Mouse (Mus musculus): ENCODE measurements at regions not wholly inside any gene's neighbourhood (a gene's known extent, or its start where the extent isn't known, plus 50 kb on each side); places are given as distances from the start of the nearest gene placed in this dataset.

GRCm38 (mm10) chr16:21318009-21318639 is 104.8 kb upstream of the Vps8 start:
- Histone ChIP-seq H3K27ac (ENCODE audit: insufficient read depth, low read length) (0 out of 2 replicates have a peak overlapping the region, but pooled peaks have one; percentile 16), H3K4me1 (ENCODE audit: control insufficient read depth, insufficient read depth, low read length) (no peaks in the 10 kb centered on the region; the same call in 1 of the 2 replicates), H3K4me3 (ENCODE audit: insufficient read depth, low read length) (no peak overlapping the region)
- no peak for TF ChIP-seq CTCF (IDR thresholded peaks at IDR 0.05; ENCODE audit: extremely low read depth, insufficient read depth, low read length)
- no peak for TF ChIP-seq POLR2A (IDR thresholded peaks at IDR 0.05; ENCODE audit: extremely low read depth, insufficient read depth, low read length)

GRCm38 (mm10) chr16:21318640-21319365 is 104.1 kb upstream of the Vps8 start:
- TF ChIP-seq POLR2A (IDR thresholded peaks at IDR 0.05; ENCODE audit: extremely low read depth, insufficient read depth, low read length), result no peak
- TF ChIP-seq CTCF (IDR thresholded peaks at IDR 0.05; ENCODE audit: extremely low read depth, insufficient read depth, low read length), result no peak
- Histone ChIP-seq H3K4me1 (ENCODE audit: control insufficient read depth, insufficient read depth, low read length) (no peaks in the 10 kb centered on the region; the same call in 1 of the 2 replicates), H3K27ac (ENCODE audit: insufficient read depth, low read length) (0 out of 2 replicates have a peak overlapping the region, but pooled peaks have one; percentile 16), H3K4me3 (ENCODE audit: insufficient read depth, low read length) (no peak overlapping the region)

GRCm38 (mm10) chr16:21320284-21320683 is 102.6 kb upstream of the Vps8 start:
- TF ChIP-seq POLR2A (IDR thresholded peaks at IDR 0.05; ENCODE audit: extremely low read depth, insufficient read depth, low read length) (no peak), CTCF (IDR thresholded peaks at IDR 0.05; ENCODE audit: extremely low read depth, insufficient read depth, low read length) (no peak)
- no peak overlapping the region for H3K4me3 ChIP-seq (ENCODE audit: insufficient read depth, low read length)
- H3K4me1 ChIP-seq (ENCODE audit: control insufficient read depth, insufficient read depth, low read length), result no peaks in the 10 kb centered on the region; the same call in 1 of the 2 replicates
- H3K27ac ChIP-seq (ENCODE audit: insufficient read depth, low read length), result no peak overlapping the region

- no peak overlapping the region for H3K4me3 ChIP-seq (ENCODE audit: insufficient read depth, low read length)
- no peaks in the 10 kb centered on the region; the same call in 1 of the 2 replicates for H3K4me1 ChIP-seq (ENCODE audit: control insufficient read depth, insufficient read depth, low read length)
- TF ChIP-seq POLR2A (IDR thresholded peaks at IDR 0.05; ENCODE audit: extremely low read depth, insufficient read depth, low read length) (no peak), CTCF (IDR thresholded peaks at IDR 0.05; ENCODE audit: extremely low read depth, insufficient read depth, low read length) (no peak)
- H3K27ac ChIP-seq (ENCODE audit: insufficient read depth, low read length), result no peak overlapping the region
Measured at GRCm38 (mm10) chr16:21321188-21322070, 101.5 kb upstream of the Vps8 start.

GRCm38 (mm10) chr16:21322437-21322836 is 100.5 kb upstream of the Vps8 start:
- H3K27ac ChIP-seq (ENCODE audit: insufficient read depth, low read length), result no peak overlapping the region
- TF ChIP-seq CTCF (IDR thresholded peaks at IDR 0.05; ENCODE audit: extremely low read depth, insufficient read depth, low read length) (no peak), POLR2A (IDR thresholded peaks at IDR 0.05; ENCODE audit: extremely low read depth, insufficient read depth, low read length) (no peak)
- no peaks in the 10 kb centered on the region; the same call in 1 of the 2 replicates for H3K4me1 ChIP-seq (ENCODE audit: control insufficient read depth, insufficient read depth, low read length)
- H3K4me3 ChIP-seq (ENCODE audit: insufficient read depth, low read length), result no peak overlapping the region

- Histone ChIP-seq H3K27ac (ENCODE audit: insufficient read depth, low read length) (no peak overlapping the region), H3K4me1 (ENCODE audit: control insufficient read depth, insufficient read depth, low read length) (no peaks in the 10 kb centered on the region), H3K4me3 (ENCODE audit: insufficient read depth, low read length) (no peak overlapping the region)
- TF ChIP-seq POLR2A (IDR thresholded peaks at IDR 0.05; ENCODE audit: extremely low read depth, insufficient read depth, low read length), result no peak
- no peak for TF ChIP-seq CTCF (IDR thresholded peaks at IDR 0.05; ENCODE audit: extremely low read depth, insufficient read depth, low read length)
Measured at GRCm38 (mm10) chr16:21323446-21324034, 99.4 kb upstream of the Vps8 start.

- no peak for TF ChIP-seq POLR2A (IDR thresholded peaks at IDR 0.05; ENCODE audit: extremely low read depth, insufficient read depth, low read length)
- TF ChIP-seq CTCF (IDR thresholded peaks at IDR 0.05; ENCODE audit: extremely low read depth, insufficient read depth, low read length), result no peak
- Histone ChIP-seq H3K4me1 (ENCODE audit: control insufficient read depth, insufficient read depth, low read length) (no peaks in the 10 kb centered on the region), H3K4me3 (ENCODE audit: insufficient read depth, low read length) (no peak overlapping the region), H3K27ac (ENCODE audit: insufficient read depth, low read length) (no peak overlapping the region)
Measured at GRCm38 (mm10) chr16:21327969-21328368, 94.9 kb upstream of the Vps8 start.

- TF ChIP-seq POLR2A (IDR thresholded peaks at IDR 0.05; ENCODE audit: extremely low read depth, insufficient read depth, low read length) (no peak), CTCF (IDR thresholded peaks at IDR 0.05; ENCODE audit: extremely low read depth, insufficient read depth, low read length) (no peak)
- Histone ChIP-seq H3K4me3 (ENCODE audit: insufficient read depth, low read length) (no peak overlapping the region), H3K4me1 (ENCODE audit: control insufficient read depth, insufficient read depth, low read length) (no peaks in the 10 kb centered on the region), H3K27ac (ENCODE audit: insufficient read depth, low read length) (no peak overlapping the region)
Measured at GRCm38 (mm10) chr16:21329199-21329598, 93.7 kb upstream of the Vps8 start.

GRCm38 (mm10) chr16:21331229-21331628 is 91.7 kb upstream of the Vps8 start:
- Histone ChIP-seq H3K4me3 (ENCODE audit: insufficient read depth, low read length) (no peak overlapping the region; the same call in 1 of the 2 replicates), H3K27ac (ENCODE audit: insufficient read depth, low read length) (no peak overlapping the region), H3K4me1 (ENCODE audit: control insufficient read depth, insufficient read depth, low read length) (no peaks in the 10 kb centered on the region)
- TF ChIP-seq POLR2A (IDR thresholded peaks at IDR 0.05; ENCODE audit: extremely low read depth, insufficient read depth, low read length), result no peak
- TF ChIP-seq CTCF (IDR thresholded peaks at IDR 0.05; ENCODE audit: extremely low read depth, insufficient read depth, low read length), result no peak
